Mouse (Mus musculus) myocyte (in vitro differentiated cells): ENCODE data around the gene Dlgap1. TPM values are rescaled to one million over a fixed set of nuclear protein-coding genes. Genes with fewer than 3 reads are reported as not detected.
A peak's percentile ranks its signal among the peaks of the same experiment; 100 is the strongest.

Experiments
- H3K27me3 ChIP-seq: one replicate; pipeline ENCODE4 v1.6.1; 2011; ENCODE audit not compliant: control insufficient read depth, insufficient read depth, insufficient read length
- H3K36me3 ChIP-seq: one replicate; pipeline ENCODE4 v1.6.1; 2011; ENCODE audit not compliant: control insufficient read depth, insufficient read depth
- H3K4me2 ChIP-seq: one replicate; pipeline ENCODE4 v1.6.1; 2011; ENCODE audit warnings: low read depth, control low read depth
- H3K4me3 ChIP-seq: one replicate; pipeline ENCODE4 v1.5.1; 2011; ENCODE audit warnings: mild to moderate bottlenecking, control low read depth, moderate library complexity
- H3K79me2 ChIP-seq: one replicate; pipeline ENCODE4 v1.6.1; 2011; ENCODE audit not compliant: control insufficient read depth, insufficient read depth
- H3ac ChIP-seq: one replicate; pipeline ENCODE4 v1.6.1; 2011; ENCODE audit not compliant: control insufficient read depth, insufficient read length
- CEBPB ChIP-seq: IDR thresholded peaks from 2 replicates; pipeline ENCODE4 v1.6.1; 2011; ENCODE audit warnings: mild to moderate bottlenecking, moderate library complexity; ENCODE audit not compliant: poor library complexity, insufficient read depth, severe bottlenecking
- E2F4 ChIP-seq: IDR thresholded peaks from one replicate; pipeline ENCODE4 v1.6.1; 2011; ENCODE audit warnings: mild to moderate bottlenecking, control low read depth, moderate library complexity; ENCODE audit not compliant: insufficient read depth
- MAX ChIP-seq: IDR thresholded peaks from one replicate; pipeline ENCODE4 v1.6.1; 2011; ENCODE audit warnings: low read depth, mild to moderate bottlenecking, control low read depth
- MYOD1 ChIP-seq, 3 experiments: IDR thresholded peaks; one replicate each; pipeline ENCODE4 v1.6.1; 2011; ENCODE audit warnings: control low read depth in 2 of 3, low read depth in 2 of 3, mild to moderate bottlenecking in 2 of 3, moderate library complexity in 1 of 3; ENCODE audit not compliant: insufficient read length in 2 of 3, control insufficient read depth in 1 of 3
- MYOG ChIP-seq, 3 experiments: IDR thresholded peaks; one replicate each; pipeline ENCODE4 v1.6.1; 2011; ENCODE audit warnings: control low read depth in 2 of 3, low read depth in 2 of 3, mild to moderate bottlenecking in 2 of 3; ENCODE audit not compliant: insufficient read length in 2 of 3, control insufficient read depth in 1 of 3, insufficient read depth in 1 of 3
- POLR2A ChIP-seq: IDR thresholded peaks from one replicate; pipeline ENCODE4 v1.6.1; 2011; ENCODE audit warnings: low read depth, mild to moderate bottlenecking, control low read depth, moderate library complexity; ENCODE audit not compliant: insufficient read length
- POLR2AphosphoS2 ChIP-seq: IDR thresholded peaks from one replicate; pipeline ENCODE4 v1.6.1; 2011; ENCODE audit warnings: low read depth, control low read depth; ENCODE audit not compliant: insufficient read length
- REST ChIP-seq: IDR thresholded peaks from one replicate; pipeline ENCODE4 v1.6.1; 2011; ENCODE audit warnings: mild to moderate bottlenecking, control low read depth, moderate library complexity; ENCODE audit not compliant: insufficient read depth, insufficient read length
- SRF ChIP-seq: IDR thresholded peaks from one replicate; pipeline ENCODE4 v1.6.1; 2011; ENCODE audit warnings: low read depth; ENCODE audit not compliant: control insufficient read depth, insufficient read length
- TCF12 ChIP-seq: IDR thresholded peaks from one replicate; pipeline ENCODE4 v1.6.1; 2011; ENCODE audit warnings: mild to moderate bottlenecking, control low read depth; ENCODE audit not compliant: poor library complexity, insufficient read depth, severe bottlenecking
- TCF3 ChIP-seq: IDR thresholded peaks from one replicate; pipeline ENCODE4 v1.6.1; 2011; ENCODE audit warnings: low read depth, control low read depth; ENCODE audit not compliant: insufficient read length
- USF1 ChIP-seq: IDR thresholded peaks from one replicate; pipeline ENCODE4 v1.6.1; 2011; ENCODE audit warnings: low read depth, mild to moderate bottlenecking, control low read depth, moderate library complexity
- polyA plus RNA-seq: library from polyadenylated mRNA; unstranded; fragments of >200 nt; fragmentation: generic; extraction: Trizol; gene quantifications from one replicate; pipeline ENCODE4 v1.2.1, GENCODE M21; 2012; ENCODE audit warnings: missing spikeins

The Dlgap1 gene
- polyA plus RNA-seq, 1 experiment = 0.31 TPM

GRCm38 (mm10) chr17:70172500-70173036 lies 203.7 kb downstream of the Dlgap1 start:
- H3K4me3 ChIP-seq = no peak overlapping the region
- no peaks in the 10 kb centered on the region for H3K36me3 ChIP-seq
- H3K4me2 ChIP-seq = no peak overlapping the region
- H3ac ChIP-seq = no peak overlapping the region
- H3K27me3 ChIP-seq = no peaks in the 10 kb centered on the region
- TF ChIP-seq MYOD1 (IDR thresholded peaks at IDR 0.05; ENCODE audit: control insufficient read depth in 1 of 3, insufficient read length in 2 of 3, low read depth in 2 of 3) (peak in 2 of 3 experiments; percentile 59 to 65), MAX (no peak)
- no peaks in the 10 kb centered on the region for H3K79me2 ChIP-seq

DNA sequence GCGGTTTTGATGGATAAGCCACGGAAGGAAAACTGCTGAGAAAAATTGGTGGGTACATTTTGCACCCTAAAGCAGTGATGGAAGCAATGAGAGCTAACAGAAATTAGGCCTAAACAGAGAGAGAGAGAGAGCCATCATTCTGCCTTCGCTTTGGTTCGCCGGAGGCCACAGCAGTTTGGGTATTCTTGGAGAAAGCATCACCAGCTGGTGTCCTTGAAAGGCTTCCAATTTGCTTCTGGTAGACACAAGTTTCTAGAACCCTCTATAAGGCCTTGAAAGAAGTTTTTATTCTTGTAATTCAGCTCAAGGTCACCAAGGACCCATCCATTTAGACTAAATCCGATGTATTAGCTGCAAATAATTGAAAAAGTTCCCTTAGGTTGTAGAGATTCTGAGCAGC lies 205.0 kb downstream of the Dlgap1 start:
- TF ChIP-seq TCF3 (no peak), SRF (no peak), E2F4 (no peak), POLR2AphosphoS2 (no peak)
- no peaks in the 10 kb centered on the region for H3K79me2 ChIP-seq
- no peaks in the 10 kb centered on the region for H3K36me3 ChIP-seq
- no peak overlapping the region for H3ac ChIP-seq
- no peak overlapping the region for H3K4me3 ChIP-seq
- no peaks in the 10 kb centered on the region for H3K27me3 ChIP-seq
- H3K4me2 ChIP-seq = no peak overlapping the region

- Histone ChIP-seq H3K27me3 (no peaks in the 10 kb centered on the region), H3K79me2 (no peaks in the 10 kb centered on the region), H3K36me3 (no peaks in the 10 kb centered on the region), H3K4me2 (no peak overlapping the region), H3K4me3 (no peak overlapping the region), H3ac (no peak overlapping the region)
- TF ChIP-seq TCF12 (no peak), MYOD1 (IDR thresholded peaks at IDR 0.05; ENCODE audit: control insufficient read depth in 1 of 3, insufficient read length in 2 of 3, low read depth in 2 of 3) (no peak), REST (no peak), E2F4 (no peak), POLR2AphosphoS2 (no peak), SRF (no peak), USF1 (no peak), CEBPB (no peak), MYOG (IDR thresholded peaks at IDR 0.05; ENCODE audit: control insufficient read depth in 1 of 3, insufficient read depth in 1 of 3, insufficient read length in 2 of 3, low read depth in 2 of 3) (no peak), POLR2A (no peak), TCF3 (no peak), MAX (no peak)
These were observed 222.4 kb downstream of the Dlgap1 start for GRCm38 (mm10) chr17:70191228-70191627.

GRCm38 (mm10) chr17:70222891-70223290 lies 254.0 kb downstream of the Dlgap1 start:
- Histone ChIP-seq H3K4me2 (no peak overlapping the region), H3ac (no peak overlapping the region), H3K27me3 (no peaks in the 10 kb centered on the region), H3K79me2 (no peaks in the 10 kb centered on the region), H3K36me3 (no peaks in the 10 kb centered on the region), H3K4me3 (no peak overlapping the region)
- TF ChIP-seq SRF (no peak), MAX (no peak), POLR2AphosphoS2 (no peak), TCF12 (no peak), CEBPB (no peak), MYOG (IDR thresholded peaks at IDR 0.05; ENCODE audit: control insufficient read depth in 1 of 3, insufficient read depth in 1 of 3, insufficient read length in 2 of 3, low read depth in 2 of 3) (no peak), REST (no peak), USF1 (no peak), MYOD1 (IDR thresholded peaks at IDR 0.05; ENCODE audit: control insufficient read depth in 1 of 3, insufficient read length in 2 of 3, low read depth in 2 of 3) (no peak), E2F4 (no peak), TCF3 (no peak), POLR2A (no peak)

- H3ac ChIP-seq = no peak overlapping the region
- H3K36me3 ChIP-seq = no peaks in the 10 kb centered on the region
- no peaks in the 10 kb centered on the region for H3K79me2 ChIP-seq
- H3K4me2 ChIP-seq = no peak overlapping the region
- H3K27me3 ChIP-seq = no peaks in the 10 kb centered on the region
- H3K4me3 ChIP-seq = no peak overlapping the region
- TF ChIP-seq USF1 (no peak), TCF12 (no peak), MYOD1 (IDR thresholded peaks at IDR 0.05; ENCODE audit: control insufficient read depth in 1 of 3, insufficient read length in 2 of 3, low read depth in 2 of 3) (no peak), MAX (no peak), TCF3 (no peak), CEBPB (no peak), REST (no peak), E2F4 (no peak), POLR2AphosphoS2 (no peak), SRF (no peak), POLR2A (no peak), MYOG (IDR thresholded peaks at IDR 0.05; ENCODE audit: control insufficient read depth in 1 of 3, insufficient read depth in 1 of 3, insufficient read length in 2 of 3, low read depth in 2 of 3) (no peak)
These were observed 278.5 kb downstream of the Dlgap1 start for GRCm38 (mm10) chr17:70247342-70247741.
